Mouse (Mus musculus): Measurements from ENCODE around the gene Capn11.
"Not testable (repeated sequence)": the region's sequence is repeated elsewhere in the genome, so short reads cannot be mapped to it uniquely, and the experiment has no call there.

Capn11 gene

DNA sequence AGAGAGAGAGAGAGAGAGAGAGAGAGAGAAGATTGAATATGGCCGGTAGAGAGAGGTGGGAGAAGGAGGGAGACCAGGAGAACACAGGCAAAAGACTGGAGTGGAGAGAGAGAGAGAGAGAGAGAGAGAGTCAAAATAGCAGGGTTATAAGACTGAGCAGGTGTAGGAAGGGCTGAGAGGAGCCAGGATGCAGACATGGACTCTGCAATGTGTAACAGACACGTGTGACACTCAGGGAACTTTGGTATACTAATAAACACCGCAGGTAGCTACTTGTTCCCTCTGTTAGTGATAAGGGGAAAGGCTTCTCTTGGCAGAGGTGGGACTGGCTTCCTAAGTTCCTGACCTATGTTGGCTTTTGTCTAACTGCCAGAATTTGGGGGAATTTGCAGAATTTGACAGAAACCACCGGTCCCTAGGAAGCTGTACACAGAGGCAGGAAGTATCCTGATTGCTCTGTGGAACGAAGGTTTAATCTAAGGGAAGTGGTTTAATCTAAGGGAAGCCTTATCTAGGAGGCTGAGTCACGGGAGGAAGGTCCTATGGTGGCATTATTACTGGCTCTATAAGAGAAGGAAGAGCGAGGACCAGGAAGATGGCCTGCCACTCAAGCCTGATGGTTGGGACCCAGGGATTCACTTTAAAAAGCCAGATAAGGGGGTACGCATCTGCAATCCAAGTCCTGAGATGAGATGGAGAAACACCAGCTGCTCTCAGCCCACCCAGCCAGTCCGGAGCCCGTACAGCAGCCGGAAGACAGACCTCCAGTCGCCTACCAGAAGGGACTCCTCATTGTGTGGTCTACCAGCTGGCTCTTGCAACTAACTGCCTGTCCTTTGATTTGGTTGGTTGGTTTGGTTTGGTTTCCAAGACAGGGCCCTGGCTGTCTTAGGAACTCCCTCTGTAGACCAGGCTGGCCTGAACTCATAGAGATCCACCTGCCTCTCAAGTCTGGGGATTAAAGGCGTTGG, 30.0 kb downstream of the Capn11 start:
- no peak for DNase-seq (ENCODE audit: low spot score in 2 of 2)

DNA sequence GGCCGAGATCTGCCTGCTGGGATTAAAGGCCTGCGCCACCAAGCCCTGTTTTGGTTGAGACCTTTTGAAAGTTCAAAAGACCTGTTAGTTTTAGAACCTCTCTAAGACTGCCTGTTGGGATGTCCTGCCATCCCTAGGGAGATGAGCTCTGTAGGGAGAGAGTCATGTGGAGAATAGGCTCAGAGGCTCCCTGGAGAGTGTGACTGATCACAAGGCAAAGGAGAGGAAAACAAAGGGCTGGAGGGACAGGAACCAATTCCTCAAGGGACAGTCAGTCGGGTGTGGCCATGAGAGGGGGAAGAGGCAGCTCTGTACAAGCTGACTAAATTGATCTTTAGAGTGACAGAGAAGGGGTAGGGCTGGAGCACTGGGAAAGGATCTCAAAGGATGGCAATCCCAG, 31.0 kb downstream of the Capn11 start:
- DNase-seq (ENCODE audit: low spot score in 2 of 2), result no peak

DNA sequence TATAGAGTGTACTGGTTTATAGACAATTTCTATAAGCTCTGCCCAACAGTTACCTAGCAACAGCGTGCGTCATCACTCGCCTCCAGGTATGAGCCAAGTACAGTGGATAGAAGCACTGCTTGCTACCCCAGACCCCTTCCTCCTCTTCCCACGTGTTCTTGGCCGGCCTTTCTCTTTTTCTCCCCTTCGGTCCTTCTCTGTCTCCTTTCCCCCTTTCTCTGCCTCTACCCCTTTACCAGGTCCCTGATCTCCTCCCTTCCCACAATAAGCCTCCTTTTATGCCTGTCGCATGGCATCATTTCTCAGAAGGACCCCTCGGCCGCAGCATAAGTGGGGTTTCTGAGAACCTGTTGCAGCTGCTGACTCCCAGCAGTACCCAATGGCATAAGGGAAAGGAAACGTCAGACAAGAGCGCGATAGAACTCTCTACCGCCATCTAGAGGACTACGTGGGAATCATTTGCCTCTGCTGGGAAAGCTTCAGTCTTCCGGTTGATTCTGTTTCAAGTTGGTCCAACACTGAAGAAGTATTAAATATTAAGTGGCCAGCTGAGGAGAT, 32.5 kb downstream of the Capn11 start:
- peak; percentile 35 to 69 for DNase-seq (ENCODE audit: low spot score in 2 of 2)

DNA sequence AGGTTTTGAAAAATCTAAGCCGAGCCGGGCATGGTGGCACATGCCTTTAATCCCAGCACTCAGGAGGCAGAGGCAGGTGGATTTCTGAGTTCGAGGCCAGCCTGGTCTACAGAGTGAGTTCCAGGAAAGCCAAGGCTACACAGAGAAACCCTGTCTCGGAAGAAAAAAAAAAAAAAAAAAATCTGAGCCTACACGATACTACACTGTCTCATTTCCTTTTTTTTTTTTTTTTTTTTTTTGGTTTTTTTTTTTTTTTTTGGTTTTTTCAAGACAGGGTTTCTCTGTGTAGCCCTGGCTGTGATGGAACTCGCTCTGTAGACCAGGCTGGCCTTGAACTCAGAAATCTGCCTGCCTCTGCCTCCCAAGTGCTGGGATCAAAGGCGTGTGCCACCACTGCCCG, 35.7 kb downstream of the Capn11 start:
- not testable (repeated sequence) for DNase-seq (ENCODE audit: low spot score in 2 of 2)

DNA sequence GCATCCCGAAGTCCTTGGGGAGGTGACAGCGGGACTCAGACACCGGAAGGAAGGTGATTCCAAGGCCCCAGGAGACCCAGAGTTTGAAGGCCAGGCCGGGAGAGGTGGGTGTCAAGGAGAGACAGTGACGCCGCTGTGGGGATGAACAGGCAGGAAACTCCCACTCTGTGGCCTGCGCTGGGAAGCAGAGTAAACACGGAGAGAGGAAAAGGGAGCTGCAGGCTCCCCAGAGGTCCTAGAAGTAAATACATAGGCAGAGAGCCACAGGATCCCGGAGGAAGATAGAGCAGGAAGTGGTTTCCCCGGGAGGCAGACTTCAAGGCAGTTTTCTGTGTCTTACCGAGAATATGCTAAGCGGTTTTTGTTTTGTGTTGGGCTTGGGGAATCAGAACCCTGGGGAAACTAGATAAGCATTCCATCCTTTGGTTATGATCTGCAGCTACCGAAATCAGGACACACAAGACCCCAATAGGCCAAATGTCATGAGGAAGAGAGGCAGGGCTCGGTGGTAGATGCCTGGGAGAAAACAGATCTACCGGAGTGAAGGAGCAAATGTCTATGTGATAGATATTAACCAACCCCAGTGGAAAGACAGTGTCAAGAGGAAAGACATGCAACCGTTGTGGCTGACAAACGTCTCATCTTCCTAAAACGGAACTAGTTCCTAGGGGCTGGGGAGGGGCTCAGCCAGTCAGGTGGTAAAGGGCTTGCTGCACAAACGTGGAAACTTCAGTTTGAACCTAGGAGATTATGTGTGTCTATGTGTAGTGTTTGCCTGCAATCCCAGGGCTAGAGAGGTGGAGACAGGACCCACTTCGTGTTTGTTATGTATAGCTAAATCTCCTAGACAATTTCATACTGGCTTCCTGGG, 39.5 kb downstream of the Capn11 start:
- DNase-seq (ENCODE audit: low spot score in 2 of 2), result no peak

DNA sequence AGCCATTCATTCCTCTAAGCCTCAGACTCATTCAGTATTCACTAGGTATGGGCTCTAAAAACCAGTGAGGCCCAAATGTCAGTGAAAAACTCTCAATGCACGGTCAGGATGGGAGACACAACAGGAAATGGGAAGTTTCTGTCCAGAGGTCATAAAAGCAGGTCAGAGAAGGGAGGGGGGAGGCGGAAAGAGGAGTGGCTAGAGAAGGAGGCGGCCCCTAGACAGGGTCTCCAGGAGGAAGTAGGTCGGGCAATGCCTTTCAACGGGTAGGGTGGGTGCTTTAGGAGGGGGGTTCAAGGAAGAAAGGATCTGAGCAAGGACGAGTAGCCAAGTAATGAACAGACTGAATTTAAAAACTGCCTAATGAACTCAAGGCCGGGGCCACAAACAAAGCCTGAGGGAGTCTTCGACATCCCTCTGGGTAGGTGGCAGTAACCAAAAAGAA, 40.2 kb downstream of the Capn11 start:
- no peak for DNase-seq (ENCODE audit: low spot score in 2 of 2)

DNA sequence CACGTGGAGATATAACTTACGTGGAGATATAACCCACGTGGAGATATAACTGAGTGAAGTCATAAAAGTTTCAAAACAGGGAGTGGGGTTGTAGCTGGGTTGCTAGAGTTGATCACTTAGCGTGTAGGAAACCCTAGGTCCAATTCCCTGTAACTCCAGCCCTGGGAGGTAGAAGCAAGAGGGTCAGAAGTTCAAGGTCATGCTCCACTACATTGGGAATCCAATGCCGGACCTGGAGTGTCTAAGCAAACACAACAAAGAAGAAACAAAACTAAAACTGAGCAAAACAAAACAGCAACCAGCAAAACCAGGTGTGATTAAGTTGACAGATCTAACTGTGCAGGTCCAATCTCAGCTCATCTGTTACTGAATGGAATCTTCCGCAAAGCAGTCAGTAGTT, 41.5 kb downstream of the Capn11 start:
- no peak for DNase-seq (ENCODE audit: low spot score in 2 of 2)

DNA sequence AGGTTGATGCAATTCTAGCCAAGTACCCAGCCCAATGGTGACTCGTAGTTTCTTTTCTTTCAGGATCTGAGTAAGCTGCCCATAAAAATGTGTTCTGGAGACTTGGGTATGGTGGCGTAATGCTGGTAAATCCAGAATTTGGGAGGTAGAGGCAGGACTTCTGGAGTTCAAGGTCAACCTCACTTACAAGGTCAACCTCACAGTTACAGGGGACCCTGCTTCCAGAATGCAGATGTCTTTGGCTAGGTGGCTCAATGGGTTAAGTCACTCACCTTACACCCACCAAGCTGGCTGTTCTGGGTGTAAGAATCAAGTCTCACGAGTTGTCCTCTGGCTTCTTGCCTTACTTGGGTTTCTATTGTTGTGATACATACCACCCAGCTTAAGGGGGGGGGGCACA, 42.4 kb downstream of the Capn11 start:
- DNase-seq (ENCODE audit: low spot score in 2 of 2), result no peak

DNA sequence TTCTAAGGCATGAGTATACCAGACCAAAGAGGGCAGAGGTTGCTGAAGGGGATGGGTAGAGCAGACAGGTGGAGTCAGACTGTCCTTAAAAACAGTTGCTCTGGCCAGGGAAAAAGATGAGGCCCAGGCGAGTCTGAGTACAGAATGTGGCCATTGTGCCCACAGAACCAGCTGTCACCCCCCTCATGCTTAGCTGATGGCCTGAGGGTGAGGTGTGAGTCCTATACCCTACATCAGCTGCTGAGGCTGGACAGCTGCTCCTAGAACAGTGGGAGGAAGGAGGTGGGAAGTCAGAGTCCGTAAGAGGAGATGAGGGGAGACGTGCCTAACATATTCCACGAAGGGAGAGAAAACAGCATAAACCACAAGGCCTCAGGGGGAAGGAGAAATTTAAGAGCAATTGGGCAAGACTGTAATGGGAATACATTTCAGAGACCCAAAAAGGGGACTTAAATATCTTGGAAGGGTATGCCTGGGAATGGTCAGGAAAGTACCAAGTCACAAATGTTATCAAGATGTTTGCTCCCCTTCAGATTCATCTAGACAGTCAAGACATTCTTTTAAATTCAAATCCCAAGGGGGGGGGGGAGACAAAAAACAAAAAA, 43.0 kb downstream of the Capn11 start:
- no peak for DNase-seq (ENCODE audit: low spot score in 2 of 2)

DNA sequence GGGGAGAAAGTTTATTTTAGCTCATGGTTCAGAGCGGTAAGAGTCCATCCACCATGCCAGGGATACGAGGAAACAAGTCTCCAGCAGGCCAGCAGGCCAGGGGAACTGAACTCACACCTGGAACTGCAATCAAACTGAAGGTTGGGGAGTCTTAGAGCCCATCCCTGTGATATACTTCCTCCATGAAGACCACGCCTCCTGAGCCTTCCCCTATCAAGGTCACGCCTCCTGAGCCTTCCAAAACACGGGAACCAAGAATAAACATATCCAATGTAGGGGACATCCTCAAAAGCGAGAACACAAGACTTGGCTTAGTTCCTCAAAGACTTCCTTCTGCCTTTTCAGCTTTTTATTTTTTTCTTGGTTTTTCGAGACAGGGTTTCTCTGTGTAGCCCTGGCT, 46.2 kb downstream of the Capn11 start:
- no peak for DNase-seq (ENCODE audit: low spot score in 2 of 2)

DNA sequence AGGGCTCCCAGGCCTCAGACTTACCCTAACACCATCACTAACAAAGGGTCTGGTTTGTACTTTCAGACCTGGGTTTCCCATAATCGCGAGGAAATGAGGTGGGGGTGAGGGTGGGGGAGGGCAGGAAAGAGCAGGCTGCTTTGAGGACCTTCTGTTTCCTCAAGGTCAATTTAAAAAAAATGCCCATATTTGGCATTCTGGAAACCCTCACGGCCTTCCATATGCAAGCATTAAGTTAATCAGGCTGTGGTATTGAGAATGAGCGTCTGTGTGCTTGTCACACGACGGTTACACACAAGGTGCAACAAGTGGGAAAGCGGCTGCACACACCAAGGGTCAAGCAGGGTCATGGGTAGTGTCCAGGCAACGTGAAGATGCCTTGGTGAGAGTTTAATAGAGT, 47.1 kb downstream of the Capn11 start:
- no peak for DNase-seq (ENCODE audit: low spot score in 2 of 2)

DNA sequence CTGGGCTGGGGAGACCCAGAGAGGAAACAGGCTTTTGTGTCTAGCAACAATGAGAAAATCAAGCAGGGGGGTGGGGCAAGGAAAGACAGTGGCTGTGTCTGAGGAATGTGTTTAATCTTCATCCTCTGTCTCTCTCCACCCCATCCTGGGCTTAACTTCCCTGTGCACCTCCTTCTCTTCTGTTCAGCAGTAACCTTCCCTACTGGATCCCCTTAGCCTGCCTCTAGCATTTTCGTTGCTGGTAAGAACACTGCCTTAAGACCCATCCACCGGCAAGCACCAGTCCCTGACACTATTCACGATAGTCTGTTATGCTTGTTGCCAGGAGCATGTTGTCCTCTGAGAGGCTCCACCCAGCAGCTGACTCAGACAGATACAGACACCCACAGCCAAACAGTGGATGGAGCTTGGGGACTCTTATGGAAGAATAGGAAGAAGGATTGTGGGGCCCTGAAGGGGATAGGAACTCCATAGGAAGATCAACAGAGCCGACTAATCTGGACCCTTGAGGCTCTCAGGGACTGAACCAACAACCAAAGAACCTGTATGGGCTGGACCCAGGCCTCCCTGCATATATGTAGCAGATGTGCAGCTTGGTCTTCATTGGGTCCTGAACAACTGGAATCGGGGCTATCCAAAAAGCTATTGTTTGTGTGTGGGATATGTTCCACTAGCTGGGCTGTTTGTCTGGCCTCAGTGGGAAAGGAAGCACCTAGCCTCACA, 48.8 kb downstream of the Capn11 start:
- no peak for DNase-seq (ENCODE audit: low spot score in 2 of 2)

DNA sequence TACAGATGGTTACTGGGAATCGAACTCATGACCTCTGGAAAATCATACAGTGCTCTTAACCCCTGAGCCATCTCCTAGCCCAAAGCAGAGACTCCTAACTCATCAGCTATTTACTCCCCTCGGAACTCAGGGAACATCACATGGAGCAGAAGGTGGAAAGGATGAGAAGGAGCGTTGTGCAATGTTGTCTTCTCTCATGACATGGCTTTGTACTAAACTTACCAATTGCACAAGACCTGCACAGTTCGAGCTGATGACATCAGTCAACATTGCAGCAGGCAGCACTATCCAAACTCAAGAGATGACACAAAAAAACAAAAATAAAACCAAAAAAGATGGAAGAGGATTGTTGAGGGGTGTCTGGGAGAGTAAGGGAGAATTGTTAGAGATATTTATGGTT, 50.7 kb downstream of the Capn11 start:
- DNase-seq (ENCODE audit: low spot score in 2 of 2), result no peak

DNA sequence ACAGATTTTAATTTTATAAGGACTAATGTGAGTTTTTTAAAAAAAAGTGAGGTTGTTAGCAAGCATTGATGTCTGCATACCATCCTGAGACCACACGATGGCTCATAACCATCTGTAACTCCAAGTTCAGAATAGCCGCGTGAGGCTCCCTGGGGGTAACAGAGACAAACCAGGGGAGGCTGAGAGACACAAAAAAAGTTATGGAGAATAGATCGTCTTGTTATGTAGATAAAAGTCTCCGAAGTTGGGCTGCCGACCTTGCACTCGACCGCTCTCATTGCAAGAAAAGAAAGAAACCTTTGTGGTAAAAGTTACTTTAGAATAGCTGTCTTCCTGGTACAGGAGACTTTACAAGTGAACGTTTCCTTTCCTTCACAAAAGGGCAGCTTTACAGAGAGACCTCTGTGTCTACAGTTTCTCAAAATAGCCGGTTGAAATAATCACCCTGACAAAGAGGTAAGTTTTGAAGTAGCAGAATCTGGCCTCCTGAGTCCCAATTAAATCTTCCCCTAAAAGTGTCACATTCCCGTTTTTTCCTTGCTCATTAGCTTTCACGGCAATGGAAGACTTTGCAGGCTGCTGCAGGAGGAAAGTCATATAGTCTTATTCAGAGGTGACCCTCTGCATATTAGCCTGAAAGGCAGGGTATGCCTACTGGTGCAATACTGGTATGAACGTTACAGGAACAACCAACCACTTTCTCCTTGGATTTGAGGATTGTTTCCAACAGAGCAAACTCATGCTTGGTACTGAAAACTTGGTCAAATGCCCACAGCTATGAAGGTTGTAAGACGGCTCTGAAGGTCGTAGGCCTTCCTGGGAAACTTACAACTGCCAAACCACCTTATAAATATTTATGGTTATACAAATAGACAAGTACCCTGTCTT, 51.9 kb downstream of the Capn11 start:
- DNase-seq (ENCODE audit: low spot score in 2 of 2), result no peak

DNA sequence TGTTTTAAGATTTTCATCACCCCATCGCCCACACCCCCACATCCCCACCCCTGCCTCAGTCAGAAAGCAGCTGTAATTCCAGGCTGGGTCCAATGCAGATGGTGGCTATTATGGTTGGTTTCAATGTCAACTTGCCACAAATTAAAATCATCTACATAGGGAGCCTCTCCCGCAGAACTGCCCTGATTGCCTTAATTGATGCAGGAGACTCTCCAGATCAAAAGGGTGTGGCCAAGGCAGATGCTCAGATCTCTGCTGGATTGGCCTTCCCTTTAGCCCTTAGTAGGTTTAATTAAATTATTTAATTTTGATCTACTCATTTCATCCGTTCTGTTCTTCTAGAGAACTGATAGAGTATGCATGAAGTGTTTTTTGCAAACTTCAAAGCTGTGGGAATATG, 56.1 kb downstream of the Capn11 start:
- no peak for DNase-seq (ENCODE audit: low spot score in 2 of 2)

DNA sequence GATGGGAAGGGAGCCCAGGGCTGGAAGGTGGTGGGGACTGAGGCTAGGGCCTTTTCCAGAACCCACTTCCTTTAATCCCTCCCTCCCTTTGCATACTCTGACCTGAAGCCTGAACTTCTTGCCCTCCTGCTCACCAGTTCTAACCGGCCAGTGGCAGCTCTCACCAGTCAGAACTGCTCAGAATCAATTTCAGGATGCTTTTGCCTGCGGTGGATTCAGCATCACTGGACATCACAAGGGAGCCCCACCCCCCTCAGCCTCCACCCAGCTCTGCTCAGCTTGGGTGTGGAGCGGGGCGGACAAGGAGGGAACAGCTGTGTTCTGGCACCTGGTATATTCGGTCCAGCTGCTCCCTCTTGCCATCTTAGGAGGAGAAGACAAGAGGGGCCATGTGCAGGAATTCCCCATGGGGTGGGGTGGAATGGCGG, 57.2 kb downstream of the Capn11 start, which contains the start of gene Mymx:
Mymx (minus strand) TSS at position 226 of the 428 bp plus-strand sequence.
- no peak for DNase-seq (ENCODE audit: low spot score in 2 of 2)

DNA sequence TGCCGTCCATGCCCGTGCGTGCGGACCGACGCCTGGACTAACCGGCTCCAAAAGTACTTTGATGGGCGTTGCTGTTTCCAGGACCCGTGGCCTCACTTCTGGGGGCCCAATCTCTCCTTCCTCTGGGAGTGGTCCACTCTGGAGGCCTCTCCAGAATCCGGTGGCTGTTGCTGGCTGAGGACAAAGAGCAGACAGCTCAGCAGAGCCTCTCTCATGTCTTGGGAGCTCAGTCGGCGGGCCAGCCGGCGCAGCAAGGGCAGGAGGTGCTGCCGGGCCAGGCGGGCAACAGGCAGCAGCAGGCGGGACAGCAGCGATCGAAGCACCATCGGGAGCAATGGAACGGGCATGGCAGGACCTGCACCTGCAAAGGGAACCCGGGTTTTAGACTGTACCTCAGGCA, 57.8 kb downstream of the Capn11 start:
- no peak for DNase-seq (ENCODE audit: low spot score in 2 of 2)

DNA sequence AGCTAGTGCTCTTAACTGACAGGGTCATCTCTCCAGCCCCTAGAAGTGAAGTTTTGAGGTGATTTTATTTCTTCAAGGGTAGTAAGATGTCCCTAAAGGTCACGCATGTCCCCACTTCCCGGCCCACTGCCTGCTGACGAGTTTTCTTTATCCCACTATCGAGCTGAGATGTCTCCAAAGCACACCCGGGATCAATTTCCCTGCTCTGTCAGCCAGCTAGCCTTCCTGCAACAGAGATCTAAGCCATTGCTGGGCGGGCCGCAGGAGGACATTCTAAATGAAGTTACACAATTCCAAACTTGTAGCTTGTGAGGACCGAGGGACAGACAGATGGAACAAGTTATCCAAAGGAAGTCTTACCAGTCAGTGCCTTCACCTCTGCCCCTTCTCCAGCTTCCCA, 58.9 kb downstream of the Capn11 start:
- no peak for DNase-seq (ENCODE audit: low spot score in 2 of 2)

DNA sequence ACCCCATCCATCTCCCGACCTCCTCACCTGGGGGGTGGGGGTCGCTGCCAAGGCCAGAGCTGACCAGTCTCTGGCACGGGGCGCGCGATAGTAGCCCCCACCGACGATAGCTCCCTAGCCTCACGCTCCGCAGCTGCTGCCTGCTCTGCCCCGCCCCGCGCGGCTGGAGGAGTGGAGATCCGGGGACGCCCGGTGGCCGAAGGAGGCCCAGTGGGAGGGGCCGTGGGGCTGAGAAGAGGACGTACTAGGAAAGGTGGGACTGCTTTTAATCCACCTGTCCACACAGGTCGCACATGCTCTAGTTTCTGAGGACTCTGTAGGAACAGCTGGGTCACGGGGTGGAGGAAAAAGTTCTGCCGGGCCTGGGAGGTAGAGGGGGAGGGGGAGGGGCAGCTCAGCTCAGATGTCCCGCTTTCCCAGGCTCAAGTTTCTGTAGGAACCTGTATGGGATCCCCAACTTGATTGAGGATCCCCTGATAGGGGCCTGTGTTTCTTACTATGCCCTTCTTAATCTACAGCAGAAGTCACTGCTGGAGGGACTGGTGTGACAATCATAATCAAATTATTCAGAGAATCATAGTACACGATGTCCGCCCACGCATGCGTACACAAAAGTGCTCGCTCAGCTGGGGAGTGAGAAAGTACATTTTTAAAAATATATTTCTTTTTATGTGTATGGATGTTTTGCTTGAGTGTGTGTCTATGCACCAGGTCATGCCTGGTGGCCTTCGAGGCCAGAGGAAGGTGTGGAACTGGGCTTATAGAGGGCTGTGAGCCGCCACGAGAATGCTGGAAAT, 59.5 kb downstream of the Capn11 start, which contains the start of gene Slc29a1:
Slc29a1 (minus strand) TSS at position 161 of the 797 bp plus-strand sequence.
- no peak for DNase-seq (ENCODE audit: low spot score in 2 of 2)

Measured in frontal cortex, postnatal 25 days (tissue).